Mouse (Mus musculus) right cerebral cortex, postnatal 14 days (tissue): ENCODE measurements at regions not wholly inside any gene's neighbourhood (a gene's known extent, or its start where the extent isn't known, plus 50 kb on each side); places are given as distances from the start of the nearest gene placed in this dataset.

Source experiments
- DNase-seq: peaks from one replicate; pipeline ENCODE4 v3.0.0; 2022

GRCm38 (mm10) chr14:46225851-46226608, 153.2 kb upstream of the Gm15217 start:
- DNase-seq = no peak

- no peak for DNase-seq
Observed at GRCm38 (mm10) chr14:46234040-46234439, 145.2 kb upstream of the Gm15217 start.

DNA sequence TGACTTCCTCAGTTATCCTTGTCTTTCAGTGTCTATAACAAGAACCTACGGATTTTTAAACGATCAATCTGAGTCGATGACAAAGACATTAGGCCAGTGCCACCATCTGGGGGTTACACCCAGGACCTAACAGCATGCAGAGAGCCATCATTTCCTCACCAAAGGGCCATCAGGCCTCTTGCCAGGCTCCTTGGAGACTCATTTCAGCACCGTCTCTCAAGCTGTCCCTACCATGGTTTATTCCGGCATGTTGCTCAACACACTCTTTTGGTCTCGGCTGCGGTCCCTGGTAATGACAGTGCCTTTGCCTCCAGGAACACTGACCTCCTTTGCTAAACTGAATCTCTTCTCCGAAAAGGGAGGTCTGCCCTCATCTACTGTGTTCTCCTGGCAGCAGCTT, 144.4 kb upstream of the Gm15217 start:
- DNase-seq = no peak

DNA sequence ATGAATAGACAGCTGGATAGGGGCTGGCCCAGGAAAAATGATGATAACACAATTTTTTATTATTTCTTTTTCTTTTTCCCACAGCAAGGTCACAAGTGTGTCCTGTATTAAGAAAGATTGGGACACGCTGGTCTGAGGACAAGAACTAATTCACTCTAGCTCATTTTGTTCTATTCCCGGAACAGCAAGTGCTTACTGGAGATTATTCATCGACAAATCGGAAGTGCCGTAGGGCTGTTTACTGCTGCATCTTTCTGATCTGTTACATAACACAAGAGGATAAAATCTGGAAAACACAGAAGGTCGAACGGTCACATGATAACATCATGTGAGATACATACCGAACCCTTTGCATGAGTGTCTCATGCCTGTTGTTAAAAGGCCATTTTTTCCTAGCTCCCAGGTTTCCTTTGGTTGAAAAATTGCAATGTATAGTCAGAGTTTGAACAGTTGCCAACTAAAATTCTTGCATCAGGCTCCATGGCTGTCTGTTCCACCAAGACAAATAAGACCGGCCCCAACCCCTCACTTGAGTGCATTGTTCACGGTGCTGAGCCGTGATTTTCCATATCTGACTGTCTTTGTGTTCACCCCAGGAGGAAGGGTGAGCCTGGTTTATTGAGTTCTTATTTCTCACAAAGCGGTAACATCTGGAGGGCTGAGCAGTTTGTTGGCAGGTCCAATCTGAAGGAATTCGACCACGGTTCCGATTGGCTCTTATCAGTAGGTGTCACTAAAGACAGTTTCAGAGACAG, 139.0 kb upstream of the Gm15217 start:
- no peak for DNase-seq

DNA sequence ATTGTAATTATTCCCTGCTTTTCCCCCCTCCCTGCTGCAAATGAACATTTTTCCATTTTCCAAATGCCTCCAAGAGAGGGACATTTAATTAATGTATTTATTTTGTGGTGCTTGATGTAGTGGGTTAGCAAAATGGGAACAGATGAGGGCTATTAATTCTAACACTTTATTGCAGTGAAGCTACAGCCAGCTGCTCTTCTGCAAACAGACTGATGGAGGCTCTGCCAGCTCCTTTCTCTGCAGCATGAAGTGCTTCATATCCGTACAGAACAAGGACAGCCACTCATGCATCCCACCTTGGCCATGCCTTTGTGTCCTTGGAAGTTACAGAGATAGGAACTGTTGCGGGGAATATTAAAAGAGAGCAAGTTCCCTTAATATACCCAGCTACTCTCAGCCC, 138.3 kb upstream of the Gm15217 start:
- DNase-seq = no peak

DNA sequence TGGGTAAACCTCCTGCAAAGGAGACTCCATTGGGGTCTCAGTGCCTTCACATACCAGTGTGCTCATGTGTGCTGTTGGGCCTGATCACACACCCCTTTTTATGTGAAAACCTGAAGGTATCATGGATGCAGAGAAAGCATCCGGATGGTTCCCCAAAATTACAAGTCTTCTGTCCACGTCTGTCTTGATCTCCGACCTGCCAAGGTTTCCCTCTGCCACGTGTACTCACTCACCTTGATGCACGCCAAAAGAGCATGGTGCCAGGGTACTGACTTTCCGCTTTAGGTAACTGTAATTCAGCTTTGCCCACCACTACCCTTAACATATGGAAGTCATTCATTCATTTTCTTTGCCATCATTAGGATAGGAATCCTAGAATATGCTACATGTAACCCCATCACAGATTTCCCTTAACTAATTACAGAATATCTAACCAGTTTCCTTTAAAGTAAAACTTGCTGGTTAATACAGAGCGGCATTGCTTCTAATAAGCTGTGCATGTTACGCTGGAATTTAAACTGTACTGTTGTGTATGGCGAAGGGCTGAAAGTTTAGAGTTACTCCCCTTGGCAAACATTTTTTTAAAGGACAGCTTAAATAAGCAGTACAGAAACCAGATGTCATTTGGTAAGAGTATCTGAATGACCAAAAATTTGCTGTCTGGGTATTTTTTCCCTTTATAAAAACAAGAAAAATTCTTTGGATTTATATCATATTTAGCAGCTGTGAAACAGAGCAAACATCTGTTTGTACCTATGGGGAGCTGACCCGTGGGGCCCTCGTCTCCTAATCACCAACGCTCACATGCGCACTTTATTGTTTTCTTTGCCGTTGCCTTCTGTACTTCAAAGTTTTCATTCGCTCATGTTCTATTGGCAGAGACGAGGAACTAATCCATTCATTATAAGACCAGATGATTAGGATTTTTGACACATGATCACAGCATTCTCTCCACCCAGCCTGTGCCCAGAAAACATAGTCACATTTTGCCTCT, 131.4 kb upstream of the Gm15217 start:
- DNase-seq = no peak

- no peak for DNase-seq
Observed at GRCm38 (mm10) chr14:46249141-46249540, 130.1 kb upstream of the Gm15217 start.

DNA sequence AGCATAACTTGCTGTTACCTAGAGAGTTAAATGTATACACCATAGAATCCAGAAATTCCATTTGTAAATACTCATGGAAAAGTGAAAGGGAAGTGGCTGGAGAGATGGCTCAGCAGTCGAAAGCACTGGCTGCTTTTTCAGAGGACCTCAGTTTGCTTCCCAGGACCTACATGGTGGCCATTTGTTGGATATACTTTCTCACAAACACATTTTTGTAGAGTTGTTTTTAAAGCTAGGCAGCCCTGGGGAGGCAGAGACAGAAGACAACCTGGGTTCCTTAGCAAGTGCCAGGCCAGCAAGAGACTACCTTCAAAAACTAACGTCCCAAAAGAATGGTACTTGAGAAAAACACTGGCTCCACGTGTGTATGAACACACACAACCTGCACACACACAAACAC, 124.0 kb upstream of the Gm15217 start:
- no peak for DNase-seq

DNA sequence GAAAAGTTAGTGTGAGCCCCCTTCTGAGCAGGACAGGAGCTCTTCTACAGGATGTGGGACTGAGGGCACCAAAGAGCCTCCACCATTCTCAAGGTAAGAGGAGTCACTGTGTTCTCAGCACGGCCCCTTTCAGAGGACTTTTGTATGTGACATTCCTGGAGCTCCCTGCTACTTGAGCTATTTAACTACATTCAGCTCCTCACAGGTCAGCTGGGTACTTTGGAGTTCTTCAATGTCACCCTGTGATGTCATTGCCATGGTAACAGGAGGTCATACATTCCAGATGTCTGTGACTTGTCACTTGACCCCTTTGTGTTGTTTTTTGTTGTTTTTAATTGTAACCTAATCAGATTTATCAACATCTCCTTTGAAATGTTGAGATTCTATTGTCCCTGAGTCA, 122.9 kb upstream of the Gm15217 start:
- no peak for DNase-seq

GRCm38 (mm10) chr14:46257311-46257710, 121.9 kb upstream of the Gm15217 start:
- DNase-seq = no peak

DNA sequence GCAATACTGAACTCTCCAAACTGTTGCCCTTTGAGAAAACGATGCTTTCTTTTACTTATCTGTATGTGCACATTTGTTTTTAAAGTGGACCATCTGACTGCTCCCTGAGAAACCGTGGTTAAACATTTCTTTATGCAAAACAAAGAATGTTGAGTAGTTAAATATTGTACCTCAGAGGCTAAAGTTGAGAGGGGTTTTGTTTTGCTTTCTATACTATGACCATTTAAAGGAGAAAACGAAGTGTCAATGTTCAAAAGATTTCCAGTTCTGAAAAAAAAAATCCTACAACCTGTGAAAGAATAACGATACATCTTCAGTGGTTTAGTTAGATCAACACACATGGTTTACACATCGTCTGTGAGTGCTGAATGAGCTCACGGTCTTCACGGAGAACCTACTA, 120.7 kb upstream of the Gm15217 start:
- no peak for DNase-seq

- no peak for DNase-seq
Observed at GRCm38 (mm10) chr14:46260291-46260980, 118.8 kb upstream of the Gm15217 start.

GRCm38 (mm10) chr14:46275455-46275854, 103.8 kb upstream of the Gm15217 start:
- DNase-seq = no peak

DNA sequence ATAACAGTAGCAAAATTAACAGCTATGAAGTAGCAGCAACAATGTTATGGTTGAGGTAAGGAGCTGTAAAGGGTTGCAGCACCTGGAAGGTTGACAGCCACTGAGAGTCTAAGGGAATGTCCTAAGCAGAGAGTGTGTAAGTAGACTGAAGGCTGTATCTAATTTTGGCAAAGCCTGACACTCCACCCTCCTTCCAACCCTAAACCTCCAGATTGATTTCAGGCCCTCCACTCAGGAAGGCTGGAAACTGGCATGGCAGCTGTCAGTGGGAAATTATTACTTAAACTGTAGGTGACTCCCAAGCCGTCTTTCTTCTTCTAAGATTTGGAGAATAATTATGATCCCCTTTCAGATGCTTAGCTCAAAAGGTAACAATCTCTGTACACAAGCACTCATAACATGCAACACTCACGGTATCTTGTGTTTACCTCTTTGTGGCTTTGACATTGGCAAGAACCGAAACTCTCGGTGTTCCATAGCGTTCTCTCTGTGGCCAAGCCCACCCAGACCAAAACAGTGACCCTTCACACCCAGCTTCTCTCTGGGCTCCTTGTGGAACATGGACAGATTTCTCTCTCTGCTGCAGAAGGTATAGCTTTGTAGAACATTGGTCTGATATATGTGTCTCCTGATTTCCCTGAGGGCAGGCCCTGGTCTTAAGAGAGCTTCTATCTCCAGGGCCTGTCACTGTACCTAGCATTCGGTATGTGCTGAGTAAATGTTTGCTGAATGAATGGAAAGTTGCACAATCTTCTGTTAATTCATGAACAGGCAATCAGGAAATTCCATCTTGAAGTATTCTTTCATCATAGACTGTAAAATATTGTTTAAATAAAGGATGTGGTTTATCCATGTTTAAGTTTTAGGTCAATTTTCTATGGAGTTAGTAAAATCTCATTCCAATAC, 102.0 kb upstream of the Gm15217 start:
- DNase-seq = no peak

DNA sequence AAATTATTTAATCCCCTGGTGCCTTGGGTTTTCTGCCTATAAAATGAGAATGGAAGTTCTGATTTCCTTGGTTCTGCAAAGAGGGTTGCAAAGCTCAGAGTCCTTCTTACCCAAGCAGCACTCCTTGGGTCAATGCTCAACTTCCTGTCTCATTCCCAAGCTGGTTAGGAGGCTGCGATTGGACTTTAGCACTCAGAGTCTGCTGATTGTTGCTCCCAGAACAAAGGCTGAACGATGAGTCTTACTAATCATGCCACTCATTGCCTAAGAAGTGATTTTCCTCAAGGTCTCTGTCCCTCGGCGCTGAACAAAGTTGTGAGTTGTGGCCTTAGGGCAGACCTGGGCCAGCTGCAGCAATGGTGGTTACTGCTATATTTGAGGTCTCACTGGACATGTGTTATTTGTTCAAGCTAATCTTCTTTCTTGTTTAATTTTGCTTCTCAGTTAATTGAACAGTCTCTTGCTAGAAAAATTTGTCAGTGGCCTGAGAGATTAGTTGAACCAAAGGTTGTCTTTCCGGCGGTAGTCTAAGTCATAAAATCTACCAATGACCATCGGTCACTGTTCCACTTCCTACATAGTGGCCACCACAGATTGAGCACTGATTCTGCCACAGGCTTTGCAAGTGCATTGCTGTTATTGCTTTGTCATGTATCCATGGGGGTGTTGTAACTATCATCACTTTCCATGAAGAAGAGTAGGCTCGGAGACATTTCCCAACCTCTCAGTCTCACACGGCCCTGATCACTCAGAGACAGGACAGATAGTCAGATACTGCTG, 101.2 kb upstream of the Gm15217 start:
- no peak for DNase-seq

GRCm38 (mm10) chr14:46292398-46292797, 86.8 kb upstream of the Gm15217 start:
- DNase-seq = no peak

DNA sequence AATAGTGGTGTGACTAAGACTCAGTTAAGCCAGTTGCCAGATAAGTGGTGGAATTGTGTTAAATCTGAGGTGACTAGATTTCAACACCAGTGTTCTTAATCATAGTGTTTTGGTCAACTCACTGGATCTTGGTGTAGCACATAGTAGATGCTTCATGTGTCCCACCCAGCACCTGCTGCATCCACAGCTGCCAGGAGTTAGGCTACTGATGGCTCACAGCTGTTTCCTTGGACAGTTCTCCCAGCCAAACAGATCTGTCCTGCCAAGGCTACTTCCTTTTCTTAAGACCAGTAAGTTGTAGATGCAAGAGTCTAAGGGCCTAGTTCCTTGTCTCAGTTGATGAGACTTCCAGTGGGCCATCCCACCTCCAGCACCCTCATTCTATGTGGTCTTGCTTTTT, 82.9 kb upstream of the Gm15217 start:
- no peak for DNase-seq

DNA sequence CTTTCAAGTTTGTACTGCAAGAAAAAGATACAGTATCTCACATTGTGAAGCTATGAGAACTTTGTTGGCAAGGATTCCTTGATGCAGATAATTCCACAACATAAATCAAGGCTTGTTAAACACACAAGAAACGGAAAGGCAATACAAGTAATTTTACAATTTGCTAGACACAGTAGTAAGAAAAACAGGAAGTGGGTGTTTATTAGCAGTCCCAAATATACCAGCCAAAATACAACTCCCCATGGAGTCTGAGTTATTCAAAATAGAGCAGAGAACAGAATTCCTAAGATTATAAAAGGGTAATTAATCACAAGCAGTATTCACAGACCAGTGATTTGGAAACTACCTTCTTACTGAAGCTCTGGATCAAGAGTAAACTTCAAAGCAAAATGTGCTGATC, 78.7 kb upstream of the Gm15217 start:
- no peak for DNase-seq

GRCm38 (mm10) chr14:46302601-46303000, 76.6 kb upstream of the Gm15217 start:
- no peak for DNase-seq

GRCm38 (mm10) chr14:46305267-46305666, 73.9 kb upstream of the Gm15217 start:
- DNase-seq = no peak

GRCm38 (mm10) chr14:46313064-46313463, 66.2 kb upstream of the Gm15217 start:
- no peak for DNase-seq
